Mouse (Mus musculus): ENCODE measurements around the gene Eif4enif1.

DNA sequence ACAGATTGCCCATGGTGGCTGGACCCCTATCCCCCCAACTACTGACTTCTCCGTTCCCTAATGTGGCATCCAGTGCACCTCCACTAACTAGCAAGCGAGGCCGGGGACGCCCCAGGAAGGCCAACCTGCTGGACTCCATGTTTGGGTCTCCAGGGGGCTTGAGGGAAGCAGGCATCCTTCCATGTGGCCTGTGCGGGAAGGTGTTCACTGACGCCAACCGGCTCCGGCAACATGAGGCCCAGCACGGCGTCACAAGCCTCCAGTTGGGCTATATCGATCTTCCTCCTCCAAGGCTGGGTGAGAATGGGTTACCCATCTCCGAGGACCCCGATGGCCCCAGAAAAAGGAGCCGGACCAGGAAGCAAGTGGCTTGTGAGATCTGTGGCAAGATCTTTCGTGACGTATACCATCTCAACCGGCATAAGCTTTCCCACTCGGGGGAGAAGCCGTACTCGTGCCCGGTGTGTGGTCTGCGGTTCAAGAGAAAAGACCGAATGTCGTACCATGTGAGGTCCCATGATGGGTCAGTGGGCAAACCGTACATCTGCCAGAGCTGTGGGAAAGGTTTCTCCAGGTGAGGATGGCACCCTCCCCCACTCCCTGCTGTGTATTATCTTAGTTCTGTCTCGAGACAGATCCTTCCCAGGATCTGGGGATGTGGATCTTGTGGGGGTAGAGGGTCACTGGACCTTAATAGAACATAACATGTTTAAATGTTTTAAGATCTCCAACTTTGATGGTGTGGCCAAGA is 89.3 kb downstream of the Eif4enif1 start:
- TF ChIP-seq POLR2A (IDR thresholded peaks at IDR 0.05; ENCODE audit: low read depth, low read length) = no peak
- no peak for TF ChIP-seq CTCF (conservative IDR thresholded peaks at IDR 0.05; ENCODE audit: insufficient read depth, insufficient read length, low read depth, low read length)

All from kidney, adult 2 months (tissue).